In the genomic region with DNA sequence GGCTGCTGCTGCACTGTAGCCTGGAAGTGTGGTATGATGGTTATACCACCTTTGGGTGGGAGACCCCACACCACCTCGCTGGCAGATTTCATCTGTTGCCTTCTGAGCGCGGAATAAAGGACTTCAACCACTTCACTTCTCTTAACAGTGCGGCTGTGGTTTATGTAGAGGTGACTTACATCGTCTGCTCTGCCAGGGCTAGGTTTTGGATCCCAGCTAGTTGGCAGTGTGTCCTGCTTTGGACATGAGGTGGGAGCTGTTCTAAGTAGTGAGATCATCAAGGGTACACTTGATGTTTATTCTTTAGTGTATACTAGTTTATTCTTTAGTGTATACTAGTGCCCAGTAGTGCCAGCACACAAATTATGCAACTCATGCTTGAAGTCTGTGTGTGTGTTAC, we compare ENCODE assay signal across 27 mouse cellular contexts.
"Had no signal": no experiment of that assay in that cellular context is flagged by ENCODE, and none has a peak within 500 bp of the region (broad histone marks: within the 10 kb centered on the region; RNA-seq: fewer than 3 reads in every experiment).

No protein-coding gene starts in this region.

- DNase-seq: gastrocnemius, adult 2 months; gastrocnemius, postnatal 10 days; gastrocnemius, postnatal 25 days; heart, adult 2 months; heart, postnatal 14 days; heart, postnatal 36 days; kidney, adult 18-20 months; kidney, adult 8-10 months; kidney, postnatal 10 days; kidney, postnatal 25 days; kidney, postnatal 4 days; liver; liver, embryonic 13.5 days had no signal

- H3K9ac ChIP-seq: heart, embryonic 12.5 days; hindbrain, embryonic 12.5 days; hindbrain, embryonic 14.5 days; intestine, embryonic 15.5 days; limb, embryonic 12.5 days; liver, embryonic 13.5 days; liver, embryonic 15.5 days had no signal

- H3K36me3 ChIP-seq: heart, embryonic 12.5 days; hindbrain, embryonic 10.5 days; hindbrain, embryonic 12.5 days; intestine, embryonic 15.5 days; limb, embryonic 10.5 days; limb, embryonic 12.5 days; liver, embryonic 13.5 days; liver, embryonic 15.5 days had no signal

- H3K27me3 ChIP-seq: heart, embryonic 12.5 days; hindbrain, embryonic 12.5 days; intestine, embryonic 15.5 days; limb, embryonic 12.5 days; liver, embryonic 13.5 days; liver, embryonic 15.5 days had no signal

- H3K4me1 ChIP-seq: hindbrain, embryonic 10.5 days; hindbrain, embryonic 12.5 days; intestine, embryonic 15.5 days; limb, embryonic 12.5 days; liver, embryonic 13.5 days; liver, embryonic 15.5 days had no signal

- ATAC-seq: hindbrain, embryonic 16.5 days; inflammation-experienced regulatory T-cells, adult 6 months; intestine, embryonic 15.5 days; intestine, postnatal 0 days had no signal

- H3K9me3 ChIP-seq: heart, embryonic 12.5 days; hindbrain, embryonic 10.5 days; hindbrain, embryonic 12.5 days; intestine, embryonic 15.5 days; limb, embryonic 10.5 days; limb, embryonic 12.5 days; liver, embryonic 13.5 days; liver, embryonic 15.5 days had no signal

- H3K27ac ChIP-seq: gastrocnemius, adult 2 months; heart, adult 2 months; hindbrain, embryonic 10.5 days; hindbrain, embryonic 12.5 days; hindbrain, embryonic 14.5 days; intestine, embryonic 15.5 days; layer of hippocampus, adult 2 months; left cerebral cortex, adult 2 months; limb, embryonic 10.5 days; limb, embryonic 12.5 days; liver, embryonic 13.5 days; liver, embryonic 15.5 days had no signal

- H3K4me2 ChIP-seq: heart, embryonic 12.5 days; hindbrain, embryonic 12.5 days; hindbrain, embryonic 14.5 days; intestine, embryonic 15.5 days; limb, embryonic 12.5 days; liver, embryonic 11.5 days; liver, embryonic 13.5 days; liver, embryonic 15.5 days had no signal

- H3K4me3 ChIP-seq: gastrocnemius, adult 2 months; heart, adult 2 months; heart, embryonic 12.5 days; hindbrain, embryonic 10.5 days; hindbrain, embryonic 12.5 days; intestine, embryonic 15.5 days; layer of hippocampus, adult 2 months; left cerebral cortex, adult 2 months; limb, embryonic 10.5 days; limb, embryonic 12.5 days; liver, embryonic 13.5 days; liver, embryonic 15.5 days had no signal
